Mouse (Mus musculus): ENCODE data around the gene Dpm1.
A peak's percentile ranks its signal among the peaks of the same experiment; 100 is the strongest.

The Dpm1 gene

GRCm38 (mm10) chr2:168229116-168230025 lies 1.0 kb downstream of the Dpm1 start:
- peak in 1 of 2 experiments; percentile 50 for DNase-seq (ENCODE audit: low spot score in 2 of 2)

- DNase-seq (ENCODE audit: low spot score in 2 of 2), result no peak
These were observed 7.1 kb downstream of the Dpm1 start for GRCm38 (mm10) chr2:168223326-168223725.

- DNase-seq (ENCODE audit: low spot score in 2 of 2), result no peak
These were observed 16.5 kb downstream of the Dpm1 start for GRCm38 (mm10) chr2:168213788-168214397.

GRCm38 (mm10) chr2:168207883-168208282 lies 22.5 kb downstream of the Dpm1 start:
- DNase-seq (ENCODE audit: low spot score in 2 of 2), result no peak

GRCm38 (mm10) chr2:168206725-168207644 lies 23.4 kb downstream of the Dpm1 start, which contains the start of gene Adnp:
Gene Adnp, minus strand, starts transcription at chr2:168207112.
- peak; percentile 97 to 99 for DNase-seq (ENCODE audit: low spot score in 2 of 2)

- DNase-seq (ENCODE audit: low spot score in 2 of 2), result peak in 1 of 2 experiments; percentile 12
These were observed 24.4 kb downstream of the Dpm1 start for GRCm38 (mm10) chr2:168205681-168206631.

- DNase-seq (ENCODE audit: low spot score in 2 of 2), result peak; percentile 89 to 94
These were observed 25.1 kb downstream of the Dpm1 start for GRCm38 (mm10) chr2:168205265-168205664.

GRCm38 (mm10) chr2:168204476-168204999 lies 25.9 kb downstream of the Dpm1 start:
- DNase-seq (ENCODE audit: low spot score in 2 of 2), result no peak

- DNase-seq (ENCODE audit: low spot score in 2 of 2), result no peak
These were observed 30.2 kb downstream of the Dpm1 start for GRCm38 (mm10) chr2:168200014-168200691.

- no peak for DNase-seq (ENCODE audit: low spot score in 2 of 2)
These were observed 30.9 kb downstream of the Dpm1 start for GRCm38 (mm10) chr2:168199476-168199875.

GRCm38 (mm10) chr2:168198421-168198820 lies 32.0 kb downstream of the Dpm1 start:
- no peak for DNase-seq (ENCODE audit: low spot score in 2 of 2)

- DNase-seq (ENCODE audit: low spot score in 2 of 2), result no peak
These were observed 34.7 kb downstream of the Dpm1 start for GRCm38 (mm10) chr2:168195721-168196120.

GRCm38 (mm10) chr2:168193685-168194084 lies 36.7 kb downstream of the Dpm1 start:
- DNase-seq (ENCODE audit: low spot score in 2 of 2), result no peak

- no peak for DNase-seq (ENCODE audit: low spot score in 2 of 2)
These were observed 38.5 kb downstream of the Dpm1 start for GRCm38 (mm10) chr2:168191856-168192255.

GRCm38 (mm10) chr2:168175946-168176345 lies 54.4 kb downstream of the Dpm1 start:
- no peak for DNase-seq (ENCODE audit: low spot score in 2 of 2)

GRCm38 (mm10) chr2:168170167-168170685 lies 60.2 kb downstream of the Dpm1 start:
- DNase-seq (ENCODE audit: low spot score in 2 of 2), result peak; percentile 61 to 67

- no peak for DNase-seq (ENCODE audit: low spot score in 2 of 2)
These were observed 60.6 kb downstream of the Dpm1 start for GRCm38 (mm10) chr2:168169800-168170113.

GRCm38 (mm10) chr2:168168892-168169799 lies 61.2 kb downstream of the Dpm1 start:
- DNase-seq (ENCODE audit: low spot score in 2 of 2), result no peak

- DNase-seq (ENCODE audit: low spot score in 2 of 2), result no peak
These were observed 62.6 kb downstream of the Dpm1 start for GRCm38 (mm10) chr2:168167781-168168180.

All from natural killer cell, adult 2 months (primary cell).